Mouse (Mus musculus) liver, postnatal 0 days (tissue): Measurements from ENCODE around the gene Zfp560.

Experiments used
- CTCF ChIP-seq: sonication (generic); IDR thresholded peaks from 2 replicates; pipeline ENCODE4 v1.5.1; 2016; ENCODE audit warnings: antibody characterized with exemption, low read depth
- EP300 ChIP-seq: IDR thresholded peaks from 2 replicates; pipeline ENCODE4 v1.6.1; 2016; ENCODE audit warnings: antibody characterized with exemption, low read depth, mild to moderate bottlenecking

GRCm38 (mm10) chr9:20385343-20385703 is 346 bp upstream of the Zfp560 start:
- TF ChIP-seq CTCF (no peak), EP300 (no peak)
